Comparison of ENCODE assay signal across 8 mouse cellular contexts in genomic region chr7:27860396-27861235, GRCm38 (mm10). TPM values are rescaled to one million over a fixed set of nuclear protein-coding genes. Genes with fewer than 3 reads are reported as not detected.
DNase-seq lines count a peak whose midpoint lies in the region; ATAC-seq lines count a peak whose summit lies in the region.

No protein-coding gene starts in this region.

- under 1% methylated on average over 22 of the region's 22 CpGs for WGBS in intestine, embryonic 14.5 days

- peak; percentile 38 for DNase-seq in WW6 (ENCODE audit: low read depth, low spot score)
- DNase-seq in embryo, embryonic 11.5 days (ENCODE audit: low read depth, low spot score), result peak; percentile 43
- DNase-seq in gastrocnemius, postnatal 25 days, result peak; percentile 80
- peak; percentile 86 for DNase-seq in intestine, embryonic 14.5 days (ENCODE audit: low spot score)
- peak; percentile 55 to 81 for DNase-seq in left cerebral cortex, postnatal 10 days (ENCODE audit: extremely low spot score in 1 of 2, low spot score in 2 of 2)
- peak; percentile 71 to 76 for DNase-seq in right cerebral cortex, postnatal 10 days (ENCODE audit: low spot score in 2 of 2)
- peak; percentile 81 for DNase-seq in urinary bladder, postnatal 14 days (ENCODE audit: low spot score)

- ATAC-seq in intestine, embryonic 14.5 days (replicated peaks; ENCODE audit: low FRiP score, low TSS enrichment, low read depth), result peak; percentile 95
- peak; percentile 92 for ATAC-seq in megakaryocyte progenitor cell, adult 5-6 weeks (replicated peaks; ENCODE audit: poor library complexity)

- intact Hi-C loops in left cerebral cortex, postnatal 10 days (cut with DNase I), result no loop called here

- H3K9me3 ChIP-seq in intestine, embryonic 14.5 days (ENCODE audit: control insufficient read depth, low read length), result no peaks in the 10 kb centered on the region

- peak overlapping the region; percentile 73 for H3K4me2 ChIP-seq in intestine, embryonic 14.5 days (ENCODE audit: low read length)

- H3K27ac ChIP-seq in intestine, embryonic 14.5 days (ENCODE audit: low read depth), result peak overlapping the region; percentile 87

- peak overlapping the region; percentile 69 for H3K9ac ChIP-seq in intestine, embryonic 14.5 days (ENCODE audit: low read length)

- H3K4me3 ChIP-seq in intestine, embryonic 14.5 days (ENCODE audit: low read depth, low read length), result peak overlapping the region; percentile 68

- peaks cover 13% of the 10 kb centered on the region for H3K36me3 ChIP-seq in intestine, embryonic 14.5 days (ENCODE audit: control insufficient read depth, insufficient read depth, low read length)

- H3K4me1 ChIP-seq in intestine, embryonic 14.5 days (replicated peaks; ENCODE audit: control insufficient read depth, insufficient read depth, low read length), result peaks cover 12% of the 10 kb centered on the region

- no peaks in the 10 kb centered on the region for H3K27me3 ChIP-seq in intestine, embryonic 14.5 days (replicated peaks; ENCODE audit: control insufficient read depth, insufficient read depth, low read length)

RNA-seq across cellular contexts. Expression of gene Zfp607a, which starts 3.3 kb away (rescaled TPM):
- 1 to 10 TPM; 1.9 to 2.0 TPM for total RNA-seq in gastrocnemius, postnatal 25 days (2021)
- 4.3 and 5.0 TPM in 2 replicates for polyA plus RNA-seq in intestine, embryonic 14.5 days (2014; fragmentation: Nextera tagmentation; extraction: Ambion mirVana)
- total RNA-seq in left cerebral cortex, postnatal 10 days (2021), result 1 to 10 TPM; 2.5 to 3.1 TPM
- 6.5 and 7.9 TPM in 2 replicates for total RNA-seq in megakaryocyte progenitor cell, adult 5-6 weeks (2015)
- total RNA-seq in megakaryocyte progenitor cell, adult 5-6 weeks (2017), result 8.4 and 9.0 TPM in 2 replicates

RNA-seq across cellular contexts. Expression of gene Zfp59, which starts 22.2 kb away (rescaled TPM):
- 1 to 10 TPM; 1.6 to 1.7 TPM for total RNA-seq in gastrocnemius, postnatal 25 days (2021)
- polyA plus RNA-seq in intestine, embryonic 14.5 days (2014; fragmentation: Nextera tagmentation; extraction: Ambion mirVana), result 7.4 and 10.4 TPM in 2 replicates
- 1 to 10 TPM; 4.0 to 4.6 TPM for total RNA-seq in left cerebral cortex, postnatal 10 days (2021)
- 4.9 and 5.8 TPM in 2 replicates for total RNA-seq in megakaryocyte progenitor cell, adult 5-6 weeks (2015)
- total RNA-seq in megakaryocyte progenitor cell, adult 5-6 weeks (2017), result 5.8 and 7.4 TPM in 2 replicates

RNA-seq across cellular contexts. Expression of gene Zfp626, which starts 53.6 kb away (rescaled TPM):
- 1 to 10 TPM; 3.8 to 3.9 TPM for total RNA-seq in gastrocnemius, postnatal 25 days (2021)
- 1.8 TPM in 2 replicates for polyA plus RNA-seq in intestine, embryonic 14.5 days (2014; fragmentation: Nextera tagmentation; extraction: Ambion mirVana)
- 1 to 10 TPM; 6.4 to 8.3 TPM for total RNA-seq in left cerebral cortex, postnatal 10 days (2021)
- total RNA-seq in megakaryocyte progenitor cell, adult 5-6 weeks (2015), result 6.1 and 6.3 TPM in 2 replicates
- total RNA-seq in megakaryocyte progenitor cell, adult 5-6 weeks (2017), result 6.4 and 6.7 TPM in 2 replicates

Comparison
In these comparisons a context has a peak if more than half of its experiments do, and no peak if none do; other contexts are left out.
1. Peak in every context shown above with its lines: DNase-seq, ATAC-seq, H3K4me3 ChIP-seq and H3K27ac ChIP-seq.